Mouse (Mus musculus) kidney, postnatal 36 days (tissue): ENCODE results near the gene RPS10-NUDT3.

Experiments used
- DNase-seq, 2 experiments: peaks; one replicate each; pipeline ENCODE4 v3.0.0; 2021 to 2022; ENCODE audit warnings: mixed read lengths in 2 of 2

RPS10-NUDT3 gene

DNA sequence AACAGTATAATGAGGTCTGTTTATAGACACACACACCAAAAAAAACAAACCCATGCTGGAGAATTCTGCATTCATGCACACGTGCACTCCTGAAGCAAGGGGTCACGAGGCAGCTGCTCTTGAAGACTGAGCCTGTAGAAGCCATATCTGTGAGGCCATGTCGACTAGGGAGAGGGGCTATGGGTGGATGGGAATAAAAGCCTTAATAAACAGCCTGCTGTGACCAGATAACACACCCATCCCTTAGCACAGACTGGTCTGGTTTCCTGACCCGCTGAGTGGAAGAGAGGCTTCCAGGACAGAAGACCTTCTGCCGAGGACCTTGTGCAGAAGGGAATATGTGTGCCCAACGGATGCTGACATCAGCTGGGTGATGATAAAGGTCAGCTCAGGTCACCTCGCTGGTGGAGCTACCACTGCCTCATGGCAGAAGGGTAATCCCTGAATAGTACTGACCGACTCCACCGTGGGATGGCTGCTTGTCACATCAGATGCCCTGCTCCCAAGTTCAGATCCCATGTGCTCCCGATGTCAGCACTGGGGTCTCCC lies 61.2 kb downstream of the RPS10-NUDT3 start:
- DNase-seq, result no peak

DNA sequence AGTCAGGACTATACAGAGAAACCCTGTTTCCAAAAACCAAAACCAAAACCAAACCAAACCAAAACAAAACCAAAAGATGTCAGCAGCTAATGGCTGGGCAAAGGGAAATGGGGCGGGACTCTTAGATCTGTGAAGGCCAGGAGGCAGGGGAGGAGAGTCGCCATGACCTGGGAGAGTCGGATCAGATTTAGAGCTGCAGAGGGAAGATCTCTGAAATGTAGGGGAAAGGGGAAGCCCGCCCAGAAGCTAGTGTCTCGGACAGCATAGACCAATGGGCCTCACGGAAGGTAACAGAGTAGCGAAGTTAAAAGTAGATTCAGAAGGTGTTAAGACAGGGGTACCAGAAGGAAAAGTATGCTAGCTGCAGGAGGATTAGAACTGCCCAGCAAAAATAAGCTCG lies 63.7 kb downstream of the RPS10-NUDT3 start:
- DNase-seq, result no peak

- no peak for DNase-seq
These were observed 66.8 kb downstream of the RPS10-NUDT3 start for GRCm38 (mm10) chr17:27568228-27568627.

DNA sequence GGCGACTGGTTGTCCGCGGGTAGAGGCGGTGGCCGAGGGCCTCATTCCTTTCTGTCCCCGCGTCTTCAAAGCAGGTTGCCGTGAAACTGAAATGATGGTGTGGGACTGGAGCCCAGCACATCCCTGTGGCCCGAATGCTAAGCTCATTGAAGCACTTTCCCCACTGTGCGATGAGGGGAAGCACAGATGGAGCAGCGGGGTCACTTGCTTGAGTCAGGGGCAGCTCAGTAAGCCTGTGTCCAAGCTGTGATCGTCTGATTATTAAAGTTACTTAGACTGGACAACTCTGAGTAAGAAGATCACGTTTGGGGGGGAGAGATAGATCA lies 69.1 kb downstream of the RPS10-NUDT3 start:
- DNase-seq, result no peak

GRCm38 (mm10) chr17:27565163-27565941 lies 69.7 kb downstream of the RPS10-NUDT3 start, which contains the start of gene AI413582:
AI413582 (minus strand) TSS chr17:27565756.
- peak; percentile 95 to 97 for DNase-seq

- DNase-seq, result no peak
These were observed 70.4 kb downstream of the RPS10-NUDT3 start for GRCm38 (mm10) chr17:27564391-27565162.

DNA sequence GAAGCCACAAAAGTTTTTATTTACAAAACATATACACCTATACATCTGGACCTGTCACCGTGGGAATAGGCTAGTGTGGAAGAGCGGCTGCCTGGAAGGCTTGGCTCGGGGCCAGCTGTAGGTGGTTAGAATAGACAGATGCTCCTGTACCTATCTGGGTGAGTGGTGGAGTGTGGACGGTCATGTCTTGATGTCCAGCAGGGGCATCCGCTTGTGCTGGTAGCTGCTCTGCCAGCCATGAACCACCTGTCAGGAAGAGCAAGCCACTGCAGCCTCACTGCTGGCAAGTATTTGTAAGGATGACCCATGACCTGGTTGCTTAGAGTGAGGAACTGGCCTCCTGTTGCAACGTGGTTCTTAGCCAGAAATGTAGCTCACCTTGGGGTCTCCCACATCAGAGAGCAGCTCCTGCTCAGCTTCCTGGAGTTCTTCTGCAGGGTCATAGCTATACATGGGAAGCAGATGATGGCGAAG lies 71.2 kb downstream of the RPS10-NUDT3 start:
- no peak for DNase-seq

DNA sequence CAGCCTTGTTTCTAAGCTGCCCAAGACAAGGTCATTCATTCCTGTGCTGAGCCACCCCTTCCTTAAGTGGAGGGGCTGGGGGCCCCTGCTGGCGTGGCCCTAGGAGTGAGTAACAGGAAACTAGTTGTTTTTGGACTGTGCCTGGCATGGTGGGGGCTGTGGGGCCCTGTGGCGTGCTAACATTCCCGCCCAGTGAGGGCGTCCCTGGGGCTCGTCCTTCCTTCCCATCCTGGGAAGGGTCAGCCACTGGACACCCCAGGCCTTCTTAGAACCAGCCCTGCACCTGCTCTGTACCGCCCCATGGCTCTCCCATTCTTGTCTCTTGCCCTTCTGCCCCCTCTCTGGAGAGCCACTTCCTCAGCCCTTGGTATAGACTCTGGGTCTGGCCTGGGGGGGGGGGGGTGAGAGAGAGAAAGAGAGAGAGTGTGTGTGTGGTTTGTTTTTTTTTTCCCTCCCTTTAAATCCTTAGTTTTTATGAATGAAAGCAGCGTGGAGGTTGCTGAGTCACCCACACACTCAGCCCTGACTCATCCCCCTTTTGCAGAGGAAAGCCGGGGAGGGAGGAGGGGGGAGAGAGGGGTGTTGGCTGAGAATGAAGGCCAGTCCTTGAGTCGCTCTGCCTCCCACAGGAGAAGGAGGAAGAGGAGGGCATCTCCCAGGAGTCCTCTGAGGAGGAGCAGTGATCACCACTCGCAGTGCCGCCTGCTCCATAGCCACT lies 73.1 kb downstream of the RPS10-NUDT3 start:
- no peak for DNase-seq

- DNase-seq, result no peak
These were observed 74.0 kb downstream of the RPS10-NUDT3 start for GRCm38 (mm10) chr17:27560926-27561480.

GRCm38 (mm10) chr17:27559596-27559995 lies 75.4 kb downstream of the RPS10-NUDT3 start:
- no peak for DNase-seq

DNA sequence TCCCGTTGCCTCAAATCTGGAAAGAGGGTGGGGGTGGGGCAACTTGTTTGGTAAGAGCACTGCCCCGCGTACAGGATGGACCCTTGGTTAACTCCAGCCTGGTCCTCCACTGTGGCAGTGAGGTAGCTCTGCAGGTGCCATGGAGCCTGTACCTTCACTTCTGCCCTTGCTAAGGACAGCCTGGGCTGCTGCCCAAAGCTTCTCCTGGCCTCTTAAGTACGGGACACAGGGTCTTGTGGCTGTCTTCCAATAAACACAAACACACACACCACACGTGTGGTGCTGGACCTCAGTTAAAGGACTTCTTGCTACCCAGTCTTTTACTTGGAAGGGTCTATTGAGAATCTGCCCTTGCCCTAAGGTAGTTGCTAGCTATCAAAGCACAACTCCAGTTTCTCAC lies 76.2 kb downstream of the RPS10-NUDT3 start:
- DNase-seq, result no peak

GRCm38 (mm10) chr17:27557927-27558661 lies 76.9 kb downstream of the RPS10-NUDT3 start:
- DNase-seq, result no peak

DNA sequence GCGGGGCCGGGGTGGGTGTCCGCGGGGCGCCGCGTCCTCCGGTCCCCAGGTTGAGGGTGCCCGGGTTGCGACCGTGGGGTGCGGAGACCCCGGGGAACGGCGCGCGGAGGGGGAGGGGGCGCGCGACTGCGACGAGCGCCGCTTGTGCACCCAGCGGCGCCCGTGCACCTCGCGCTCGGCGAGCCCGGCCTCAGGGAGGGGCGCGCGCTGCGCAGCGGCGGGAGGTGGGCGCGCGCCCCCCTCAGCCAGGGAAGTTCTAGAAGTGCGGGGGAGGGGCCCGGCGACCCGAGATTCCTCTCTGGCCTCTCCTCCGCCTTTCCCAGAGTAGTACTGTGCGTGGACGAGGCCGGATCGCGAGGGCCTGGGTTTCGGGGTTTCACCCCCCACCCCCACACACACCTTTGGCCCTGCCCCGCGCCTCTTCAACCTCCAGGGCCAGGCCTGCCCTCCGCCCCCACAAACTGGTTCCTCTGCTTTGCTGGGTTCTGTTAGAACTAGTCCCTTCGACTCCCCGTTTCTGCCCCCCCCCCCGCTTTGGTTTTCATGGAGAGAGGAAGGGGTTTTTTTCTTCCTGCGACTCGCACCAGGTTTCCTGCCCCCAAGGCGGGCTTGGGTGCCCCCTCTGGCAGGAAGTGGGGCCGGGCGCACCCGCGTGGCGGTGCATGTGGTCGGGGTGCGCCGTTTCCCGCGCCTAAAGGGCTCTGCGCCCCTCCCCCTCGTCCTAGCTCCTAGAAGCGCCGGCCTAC lies 77.7 kb downstream of the RPS10-NUDT3 start:
- DNase-seq, result peak in 1 of 2 experiments; percentile 62

GRCm38 (mm10) chr17:27556315-27557011 lies 78.6 kb downstream of the RPS10-NUDT3 start, which contains the start of gene Hmga1:
Hmga1 (plus strand) TSS chr17:27556497.
- DNase-seq, result peak; percentile 84 to 94

- DNase-seq, result peak; percentile 70 to 78
These were observed 79.4 kb downstream of the RPS10-NUDT3 start for GRCm38 (mm10) chr17:27555512-27556172.

DNA sequence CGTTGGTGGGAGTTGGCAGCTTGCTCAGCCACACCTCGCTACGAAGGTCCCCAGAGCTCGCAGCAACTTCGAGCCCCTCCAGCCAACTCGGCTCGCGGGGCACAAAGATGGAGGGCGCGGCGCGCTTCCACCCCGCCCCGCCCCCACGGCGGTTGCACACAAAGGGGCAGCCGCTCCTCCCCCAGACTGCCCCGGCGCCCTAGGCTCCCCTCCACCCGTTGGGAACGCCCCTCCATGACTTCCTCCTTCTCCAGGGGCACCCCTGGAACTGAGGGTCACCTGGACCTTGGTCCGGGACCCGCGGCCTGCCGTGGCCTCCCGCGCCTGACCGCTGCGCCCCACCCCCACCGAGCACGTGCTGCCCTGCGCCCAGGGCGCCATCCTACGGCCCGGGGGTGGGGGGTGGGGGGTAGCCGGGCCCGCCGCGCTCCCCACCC lies 79.9 kb downstream of the RPS10-NUDT3 start:
- peak in 1 of 2 experiments; percentile 52 for DNase-seq

- peak in 1 of 2 experiments; percentile 41 for DNase-seq
These were observed 80.7 kb downstream of the RPS10-NUDT3 start for GRCm38 (mm10) chr17:27554062-27554960.
